Mouse (Mus musculus) kidney, adult 11 months (tissue): ENCODE results near the gene Fam102b.
A peak's percentile ranks its signal among the peaks of the same experiment; 100 is the strongest.

Source experiments
- DNase-seq: peaks from one replicate; pipeline ENCODE4 v3.0.0; 2022

Fam102b gene

DNA sequence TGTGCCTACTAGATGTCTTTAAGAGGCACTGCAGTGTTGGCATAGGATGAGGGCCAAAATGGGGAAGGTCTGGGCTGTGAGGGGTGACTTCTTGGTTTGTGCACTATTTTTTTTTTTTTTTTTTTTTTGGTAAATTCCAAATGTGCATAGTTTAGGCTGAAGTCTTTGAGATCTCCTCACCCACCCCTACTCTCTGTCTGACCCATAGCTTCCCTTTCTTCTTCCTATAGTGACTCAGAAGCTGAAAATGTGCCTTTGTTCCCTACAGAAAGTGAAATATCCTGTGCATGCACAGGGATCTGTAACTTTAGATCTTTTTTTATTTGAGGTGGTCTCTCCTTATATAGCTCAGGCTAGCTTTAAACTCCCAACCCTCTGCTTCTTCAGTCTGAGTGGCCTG, 69.4 kb downstream of the Fam102b start:
- DNase-seq: no peak

GRCm38 (mm10) chr3:108940996-108941395, 86.4 kb downstream of the Fam102b start:
- DNase-seq: no peak

DNA sequence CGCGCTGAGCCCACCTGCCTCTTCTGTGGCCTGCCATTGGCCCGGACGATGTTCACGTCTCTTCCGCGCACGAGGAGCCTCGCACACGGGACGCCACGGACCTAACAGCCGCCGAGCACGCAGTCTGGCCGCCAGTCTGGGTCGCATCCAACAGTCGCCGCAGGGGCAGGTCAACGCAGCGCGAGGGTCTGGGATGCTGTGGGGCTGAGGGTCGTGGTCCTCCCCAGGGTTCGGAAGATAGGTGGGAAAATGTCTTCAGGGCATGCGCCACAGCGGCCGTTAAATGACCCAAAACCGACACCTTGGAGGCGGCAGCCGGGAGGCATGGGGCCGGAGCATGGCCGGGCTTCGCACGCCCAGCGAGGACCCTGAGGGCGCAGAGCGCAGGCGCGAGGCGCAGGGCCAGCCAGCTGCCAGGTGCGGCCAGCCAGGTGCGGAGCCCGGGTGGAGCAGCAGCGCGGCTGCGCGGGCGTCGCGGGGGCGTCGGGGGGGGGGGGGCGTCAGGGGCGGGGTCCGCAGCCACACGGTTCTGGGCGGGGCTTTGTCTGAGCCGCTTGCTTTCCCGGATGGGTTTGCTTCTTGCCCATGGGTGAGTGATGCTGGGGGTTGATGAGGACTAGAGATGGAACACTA, 87.3 kb downstream of the Fam102b start, which contains the start of gene Gm9857:
Gm9857 (minus strand) TSS at position 445 of the 633 bp plus-strand sequence.
- no peak for DNase-seq

DNA sequence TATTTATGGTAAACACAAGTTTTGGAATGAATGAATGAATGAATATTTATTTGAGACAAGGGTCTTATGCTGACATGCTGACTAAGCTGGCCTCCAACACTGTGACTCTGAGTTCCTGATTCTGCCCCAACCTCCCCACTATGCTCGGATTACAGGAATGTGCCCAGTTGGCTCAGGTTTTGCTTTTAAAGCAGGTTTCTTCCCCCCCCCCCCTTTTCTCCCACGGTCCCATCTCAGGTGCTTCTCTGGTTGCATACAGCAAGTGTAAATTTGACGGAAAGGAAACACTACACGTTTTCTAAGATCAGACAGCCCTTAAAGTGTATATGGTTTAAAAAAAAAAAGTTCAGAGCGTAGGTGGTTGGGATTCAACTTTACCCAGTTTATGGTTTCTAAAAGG, 87.8 kb downstream of the Fam102b start, which contains the start of gene Henmt1:
Henmt1 (plus strand) TSS at position 301 of the 400 bp plus-strand sequence.
- DNase-seq: no peak

GRCm38 (mm10) chr3:108938691-108939090, 88.7 kb downstream of the Fam102b start:
- peak; percentile 8 for DNase-seq

DNA sequence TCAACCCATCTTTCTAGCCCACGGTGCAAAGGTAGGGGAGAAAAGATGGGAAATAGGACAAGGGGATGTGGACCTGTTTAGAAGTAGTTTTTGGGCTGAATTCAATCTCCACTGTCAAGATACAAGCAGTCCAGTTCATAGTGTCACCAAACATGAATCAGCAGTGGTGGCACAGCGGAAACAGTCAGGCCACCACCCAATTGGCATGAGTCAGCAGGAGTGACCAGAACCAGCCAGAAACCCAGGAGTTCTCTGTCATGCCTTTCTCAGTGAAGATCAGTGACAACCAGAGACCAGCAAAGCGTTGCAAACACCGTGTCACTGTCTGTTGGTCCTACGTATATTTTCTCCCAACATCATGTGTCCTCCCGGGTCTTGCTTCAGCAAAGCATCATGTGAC, 93.8 kb downstream of the Fam102b start:
- DNase-seq: no peak

- no peak for DNase-seq
These were observed 101.1 kb downstream of the Fam102b start for GRCm38 (mm10) chr3:108926308-108926707.

GRCm38 (mm10) chr3:108925677-108926076, 101.7 kb downstream of the Fam102b start:
- no peak for DNase-seq

DNA sequence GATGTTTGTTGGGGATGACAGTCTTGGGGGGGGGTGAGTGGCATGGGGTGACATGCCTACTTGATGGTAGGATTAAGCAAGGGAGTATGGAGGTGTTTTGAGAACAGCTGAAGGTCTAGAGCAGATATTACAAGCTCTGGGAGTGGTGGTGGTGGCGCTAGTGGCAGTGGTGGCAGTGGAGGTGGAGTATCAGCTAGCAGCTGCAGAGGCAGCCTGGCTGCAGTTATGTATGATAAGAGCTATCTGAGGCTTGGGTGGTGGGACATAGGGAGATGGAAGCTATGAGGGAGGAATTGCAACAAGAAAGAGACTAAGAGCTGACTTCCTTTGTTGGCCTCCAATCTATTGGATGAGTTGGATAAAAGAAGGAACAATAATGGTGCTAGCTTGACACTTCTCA, 105.6 kb downstream of the Fam102b start:
- no peak for DNase-seq
